Mouse (Mus musculus) adrenal gland, postnatal 4 days (tissue): ENCODE results near the gene Ak5. TPM values are rescaled to one million over a fixed set of nuclear protein-coding genes. Genes with fewer than 3 reads are reported as not detected.
"Not testable (repeated sequence)": the region's sequence is repeated elsewhere in the genome, so short reads cannot be mapped to it uniquely, and the experiment has no call there.

Experiments used
- DNase-seq, 2 experiments: peaks; one replicate each; pipeline ENCODE4 v3.0.0; 2021 to 2022; ENCODE audit warnings: low spot score in 2 of 2, mixed read lengths in 2 of 2
- total RNA-seq, 2 experiments: library from RNA; stranded (reverse); gene quantifications; 2 replicates each; pipeline ENCODE4 v1.2.3; 2021

Ak5 gene
- total RNA-seq, 2 experiments from 2014 or later, result 4.6 to 5.2 TPM

DNA sequence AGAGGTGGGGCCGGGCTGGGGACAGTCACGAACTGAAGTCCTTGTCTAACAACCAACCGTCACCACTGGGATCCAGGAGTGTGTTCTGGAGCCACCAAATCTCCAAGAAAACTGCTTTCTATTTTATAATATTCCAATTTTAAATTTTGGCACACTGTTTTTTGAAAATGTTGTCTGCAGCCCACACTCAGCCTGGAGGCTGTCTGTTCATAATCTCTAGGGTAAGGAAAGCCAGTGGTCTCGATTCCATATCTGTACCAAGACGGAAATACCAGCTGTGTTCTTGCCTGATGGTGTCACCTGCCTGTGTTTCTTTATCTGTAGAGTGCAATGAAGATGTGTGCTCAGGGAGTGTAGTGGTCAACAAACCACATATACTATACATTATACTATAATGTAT is 23.6 kb downstream of the Ak5 start:
- DNase-seq, result no peak

DNA sequence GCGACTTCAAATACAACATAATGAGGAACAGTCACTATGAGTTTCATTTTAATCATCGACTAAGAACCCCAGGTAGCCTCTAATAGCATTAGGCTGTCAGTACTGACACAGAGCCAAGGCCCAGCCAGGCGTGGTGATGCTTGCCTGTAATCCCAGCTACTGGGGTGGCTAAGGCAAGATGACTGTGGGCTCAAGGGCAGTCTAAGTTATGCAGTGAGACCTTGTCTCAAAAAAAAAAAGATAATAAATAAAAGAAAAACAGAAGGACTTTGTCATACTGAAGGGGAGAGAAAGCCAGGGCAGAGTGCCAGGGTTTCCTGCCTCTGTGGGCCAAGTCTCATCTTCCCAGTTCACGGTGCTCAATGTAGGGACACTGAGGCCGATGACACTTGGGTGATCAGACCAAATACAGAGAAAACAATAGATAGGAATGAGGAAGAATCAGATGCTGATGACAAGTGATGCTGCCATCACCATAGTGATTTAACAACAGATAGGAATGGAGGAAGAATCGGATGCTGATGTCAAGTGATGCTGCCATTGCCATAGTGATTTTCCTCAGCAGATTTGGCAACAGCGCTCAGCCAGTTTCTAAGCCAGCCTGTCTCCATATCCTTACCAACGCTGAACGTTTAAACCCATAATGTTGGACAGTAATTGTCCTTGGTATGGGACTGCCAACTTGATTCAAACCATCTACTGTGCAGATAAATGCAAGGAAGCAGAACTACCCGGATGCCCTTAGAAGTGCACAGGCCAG is 42.9 kb downstream of the Ak5 start:
- no peak for DNase-seq

DNA sequence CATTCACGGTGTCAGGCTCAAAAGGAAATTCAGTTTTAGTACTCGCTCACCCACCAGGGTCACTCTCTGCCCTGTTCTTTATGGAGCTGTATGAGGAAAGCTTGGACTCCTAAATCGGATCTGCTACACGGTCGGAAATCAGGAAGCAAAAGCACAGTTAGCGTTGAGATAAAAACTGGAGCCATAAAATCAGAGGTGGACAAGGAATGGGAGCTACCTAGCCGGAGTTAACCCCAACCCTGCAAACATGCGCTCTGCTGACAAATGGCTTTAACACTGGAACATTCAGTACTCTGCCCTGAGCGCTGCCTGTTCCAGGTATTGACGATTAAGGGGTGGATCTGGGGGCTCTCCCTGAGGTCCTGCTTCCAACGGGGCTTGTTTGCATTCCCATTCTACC is 47.6 kb downstream of the Ak5 start:
- DNase-seq, result no peak

DNA sequence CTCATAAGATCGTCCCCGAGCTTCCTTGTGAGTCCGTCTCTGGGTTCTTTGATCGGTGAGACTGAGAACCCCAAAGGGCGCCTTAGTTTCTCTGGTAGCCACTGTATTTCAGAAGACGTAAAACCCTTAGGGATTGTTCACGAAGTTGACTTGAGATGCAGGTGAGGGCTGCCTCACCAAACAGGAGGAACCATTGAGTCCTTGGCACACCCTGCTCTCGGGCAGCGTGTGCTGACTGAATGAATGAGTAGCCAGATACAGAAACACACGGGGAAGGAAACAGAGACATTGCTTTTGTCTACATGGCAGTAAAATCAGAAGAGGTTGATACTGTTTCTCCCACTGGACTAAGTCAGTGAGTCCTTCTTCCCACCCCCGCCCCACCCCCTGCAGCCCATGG is 48.1 kb downstream of the Ak5 start:
- DNase-seq, result no peak

DNA sequence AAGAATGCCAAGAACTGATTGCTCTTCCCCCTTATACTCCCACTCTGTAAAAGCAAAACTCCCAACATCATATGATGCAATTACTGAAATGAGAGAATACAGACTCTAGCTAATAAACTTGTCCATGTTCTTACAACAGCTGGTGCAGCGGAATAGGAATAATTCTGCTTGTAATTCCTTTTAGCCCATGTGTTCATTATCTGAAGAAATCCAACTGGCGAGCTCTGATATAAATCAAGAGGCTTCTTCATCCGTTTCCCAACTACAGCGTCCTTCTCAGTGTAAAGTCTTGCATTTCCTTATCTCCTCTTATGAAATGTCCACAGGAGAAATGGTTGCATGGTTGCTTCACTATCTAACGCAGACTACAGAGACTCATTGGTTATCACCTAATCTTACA is 59.1 kb downstream of the Ak5 start:
- no peak for DNase-seq

DNA sequence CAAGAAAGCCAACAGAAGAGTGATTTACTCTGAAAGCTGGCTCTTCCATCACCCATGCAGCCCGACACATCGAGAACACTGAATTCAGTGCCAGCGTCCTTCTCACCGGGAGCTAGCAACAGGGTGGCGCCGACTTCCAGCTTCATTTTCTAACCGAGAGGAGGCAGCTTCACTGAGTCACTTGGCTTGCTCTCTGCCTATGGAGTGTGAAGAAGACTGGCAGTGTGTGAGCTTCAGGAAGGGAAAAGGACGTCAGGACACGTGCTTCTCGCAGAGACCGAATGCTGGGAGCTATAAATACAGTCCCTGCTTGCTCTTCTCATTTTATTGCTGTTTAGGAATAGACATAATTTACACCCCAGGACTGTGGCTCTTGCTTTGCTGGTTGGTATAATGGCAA is 62.3 kb downstream of the Ak5 start:
- DNase-seq, result no peak

DNA sequence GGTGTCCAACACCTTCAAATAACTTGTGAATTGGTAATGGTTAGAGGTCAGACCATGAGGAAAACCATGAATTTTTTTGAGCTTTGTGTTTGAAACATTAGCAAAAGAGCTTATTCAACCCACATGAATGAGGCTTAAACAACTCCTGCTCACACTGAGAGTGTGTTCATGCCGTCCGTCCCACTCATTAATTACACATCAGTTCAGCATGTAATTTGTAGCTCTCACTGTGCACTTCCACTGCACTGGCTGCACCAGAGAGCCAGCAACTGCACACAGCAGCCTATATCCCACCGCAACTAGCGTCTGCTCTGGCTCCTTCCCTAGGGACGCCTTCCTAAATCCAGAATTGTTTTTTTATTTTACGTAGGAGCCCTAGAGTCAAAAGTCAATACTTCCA is 68.5 kb downstream of the Ak5 start:
- DNase-seq, result no peak

DNA sequence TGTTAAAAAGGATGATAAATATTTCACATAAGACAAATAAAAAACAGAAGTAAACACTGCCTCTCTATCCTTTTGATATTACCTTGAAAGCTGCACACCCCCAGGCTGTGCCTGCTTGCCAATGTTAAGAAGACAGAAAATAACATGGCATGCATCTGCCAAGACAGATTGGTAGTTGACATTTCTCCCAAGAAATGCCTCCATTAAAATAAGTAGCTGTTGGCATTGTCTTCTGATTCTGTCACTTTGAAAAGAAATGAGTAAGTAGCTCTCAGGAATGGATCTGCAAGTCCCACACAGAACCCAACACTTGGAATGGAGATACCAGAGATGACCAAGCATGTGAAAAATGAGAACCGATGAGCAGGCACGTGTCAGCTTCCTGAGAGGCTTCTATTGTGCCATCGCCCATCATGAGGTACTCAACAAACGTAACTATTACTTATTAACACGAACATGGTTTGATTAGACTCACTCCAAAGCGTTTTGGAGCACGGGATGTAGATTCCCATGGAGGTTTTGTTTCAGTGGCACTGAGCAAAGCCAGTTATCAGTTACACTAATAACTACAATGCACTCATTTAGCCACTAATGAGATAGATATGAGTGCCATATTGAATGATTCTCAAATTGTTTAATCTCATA is 71.6 kb downstream of the Ak5 start:
- no peak for DNase-seq

DNA sequence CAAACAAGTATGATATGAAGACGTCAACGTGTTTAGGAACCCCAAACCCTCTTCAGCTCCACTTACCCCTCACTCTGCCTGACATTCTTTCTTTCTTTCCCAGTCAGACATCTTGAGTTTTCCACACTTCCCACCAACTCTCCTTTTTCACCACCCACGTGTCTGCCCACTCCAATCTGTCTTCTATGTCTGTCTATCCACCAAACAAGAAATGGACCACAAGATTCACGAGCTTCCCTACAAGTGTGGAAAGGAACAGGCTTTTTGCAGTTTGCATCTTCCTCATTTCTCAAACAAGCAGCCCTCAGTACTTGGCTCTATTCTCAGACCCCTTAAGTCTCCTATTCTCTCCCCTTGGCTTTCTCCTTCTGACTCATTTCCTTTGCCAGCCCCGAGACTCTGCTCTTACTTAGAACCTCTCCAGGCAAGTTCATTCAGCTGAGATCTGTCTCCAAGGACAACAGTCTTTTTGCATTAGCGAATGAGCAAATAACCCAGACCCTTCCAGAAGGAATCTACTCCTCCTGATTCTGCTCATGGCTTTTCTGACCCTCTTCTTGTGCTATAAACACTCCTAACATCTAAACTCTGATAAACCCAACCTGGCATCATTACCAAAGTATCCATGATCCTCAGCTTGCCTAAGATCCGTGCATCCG is 75.3 kb downstream of the Ak5 start:
- DNase-seq, result no peak

DNA sequence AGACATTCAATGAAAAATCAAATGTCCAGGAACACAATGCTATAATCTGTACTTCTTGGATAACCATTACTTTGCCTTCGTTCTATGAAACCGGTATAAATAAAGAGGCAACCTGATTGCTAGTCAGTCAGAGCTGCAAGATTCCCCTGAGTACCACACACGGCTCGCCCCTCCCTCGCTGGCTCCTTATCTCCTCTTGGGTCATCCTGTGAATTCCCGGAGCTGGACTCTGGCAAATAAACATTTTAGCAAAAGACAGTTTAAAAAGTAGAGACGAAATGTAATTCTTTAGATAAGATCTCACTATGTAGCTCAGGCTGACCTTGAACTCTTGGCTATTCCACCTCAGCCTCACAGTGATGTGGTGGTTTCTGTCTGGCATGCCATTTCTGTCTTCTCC is 77.7 kb downstream of the Ak5 start:
- no peak for DNase-seq

DNA sequence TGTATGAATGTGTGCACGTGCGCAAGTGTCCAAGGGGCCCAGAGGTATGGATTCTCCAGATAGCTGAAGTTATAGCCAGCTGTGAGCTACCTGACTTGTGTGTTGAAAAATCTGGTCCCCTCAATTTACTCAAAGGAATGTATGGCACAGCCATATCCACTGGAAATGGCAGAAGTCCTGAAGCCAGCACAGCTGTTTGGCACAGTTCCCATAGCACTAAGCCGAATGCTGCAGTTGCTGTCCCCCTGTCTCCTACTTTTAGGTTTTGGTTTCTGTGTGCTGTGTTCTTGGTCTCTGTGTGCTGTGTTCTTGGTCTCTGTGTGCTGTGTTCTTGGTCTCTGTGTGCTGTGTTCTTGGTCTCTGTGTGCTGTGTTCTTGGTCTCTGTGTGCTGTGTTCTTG is 79.1 kb downstream of the Ak5 start:
- not testable (repeated sequence) for DNase-seq

DNA sequence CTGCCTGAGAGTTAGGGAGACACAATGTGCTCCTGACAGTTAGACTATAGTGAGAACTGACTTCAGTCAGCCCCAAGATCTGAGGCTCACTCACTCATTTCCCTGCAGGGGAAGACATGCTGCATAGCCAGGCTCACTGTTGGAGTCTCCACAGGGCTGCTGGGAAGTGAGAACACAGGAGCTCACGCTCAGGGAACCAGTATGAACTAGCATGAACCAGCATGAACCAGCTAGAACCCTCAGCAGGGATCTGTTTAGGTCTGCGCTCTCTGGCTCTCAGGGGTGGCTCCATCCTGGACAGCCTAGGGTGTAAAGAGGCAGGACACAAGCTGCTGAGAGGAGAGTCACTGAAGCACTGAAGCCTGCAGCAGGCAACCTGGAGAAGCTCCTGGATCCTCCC is 81.2 kb downstream of the Ak5 start:
- DNase-seq, result no peak

DNA sequence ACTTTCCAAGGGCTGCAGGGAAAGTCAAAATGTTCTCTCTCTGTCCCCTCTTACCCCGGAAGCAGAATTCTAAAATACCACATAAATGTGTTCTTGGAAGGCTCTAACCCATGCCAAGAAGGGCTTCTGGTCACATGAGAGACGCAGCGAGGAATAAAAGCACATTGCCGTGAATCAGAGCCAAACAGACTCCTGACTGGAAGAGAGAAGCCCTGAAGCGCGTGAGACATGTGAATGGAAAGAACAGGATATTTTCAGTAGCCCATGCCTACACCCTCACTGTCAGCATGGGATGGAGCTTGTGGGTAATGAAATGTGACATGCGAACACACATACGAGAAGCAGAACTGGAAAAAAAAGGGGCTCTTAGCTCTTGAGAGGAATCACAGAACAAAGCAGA is 82.0 kb downstream of the Ak5 start:
- no peak for DNase-seq

DNA sequence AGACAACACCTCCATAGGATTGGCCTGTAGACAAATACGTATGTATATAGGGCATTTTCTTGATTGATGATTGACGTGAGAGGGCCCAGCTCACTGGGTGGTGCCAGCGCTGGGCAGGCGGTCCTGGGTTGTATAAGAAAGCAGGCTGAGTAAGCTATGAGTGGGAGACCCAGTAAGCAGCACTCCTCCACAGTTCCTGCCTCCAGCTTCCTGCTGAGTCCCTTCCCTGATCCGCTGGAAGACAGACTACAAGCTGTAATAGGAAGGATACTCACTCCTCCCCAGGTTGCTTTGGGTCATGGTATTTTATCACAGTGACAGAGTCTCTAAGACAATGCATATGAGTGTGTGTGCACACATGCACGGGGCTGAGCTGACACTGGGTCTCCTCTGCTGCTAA is 82.6 kb downstream of the Ak5 start:
- no peak for DNase-seq

DNA sequence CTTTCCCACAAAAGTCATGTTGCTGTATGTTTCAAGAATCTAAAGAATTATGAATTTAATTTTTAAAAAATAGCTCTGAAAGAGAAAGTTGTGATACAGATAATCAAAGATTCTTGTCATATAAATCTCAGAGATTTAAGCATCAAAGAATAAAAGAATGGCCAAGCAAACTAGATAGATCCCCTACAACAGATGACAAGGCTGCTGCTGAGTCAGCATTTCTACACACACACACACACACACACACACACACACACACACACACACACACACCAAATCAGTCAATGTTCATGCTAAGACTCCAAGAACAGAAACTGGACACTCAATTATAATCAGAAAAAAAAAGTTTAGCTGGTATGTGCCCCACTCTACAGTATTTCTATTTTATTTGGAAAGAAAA is 85.1 kb downstream of the Ak5 start:
- DNase-seq, result no peak

DNA sequence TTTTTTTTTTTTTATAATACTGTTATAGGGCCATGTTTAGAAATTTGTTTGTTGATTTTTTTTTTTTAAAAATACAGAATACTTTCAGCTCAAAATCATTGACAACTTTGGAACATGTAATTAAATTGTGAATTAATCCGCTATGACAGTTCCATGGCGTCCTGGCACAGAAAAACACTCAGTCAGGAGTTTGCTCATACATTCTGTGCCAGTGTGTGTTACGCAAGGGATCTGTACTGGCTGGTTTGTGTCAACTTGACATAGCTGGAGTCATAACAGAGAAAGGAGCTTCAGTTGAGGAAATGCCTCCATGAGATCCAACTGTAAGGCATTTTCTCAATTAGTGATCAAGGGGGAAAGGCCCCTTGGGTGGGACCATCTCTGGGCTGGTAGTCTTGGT is 86.3 kb downstream of the Ak5 start:
- DNase-seq, result not testable (repeated sequence)

DNA sequence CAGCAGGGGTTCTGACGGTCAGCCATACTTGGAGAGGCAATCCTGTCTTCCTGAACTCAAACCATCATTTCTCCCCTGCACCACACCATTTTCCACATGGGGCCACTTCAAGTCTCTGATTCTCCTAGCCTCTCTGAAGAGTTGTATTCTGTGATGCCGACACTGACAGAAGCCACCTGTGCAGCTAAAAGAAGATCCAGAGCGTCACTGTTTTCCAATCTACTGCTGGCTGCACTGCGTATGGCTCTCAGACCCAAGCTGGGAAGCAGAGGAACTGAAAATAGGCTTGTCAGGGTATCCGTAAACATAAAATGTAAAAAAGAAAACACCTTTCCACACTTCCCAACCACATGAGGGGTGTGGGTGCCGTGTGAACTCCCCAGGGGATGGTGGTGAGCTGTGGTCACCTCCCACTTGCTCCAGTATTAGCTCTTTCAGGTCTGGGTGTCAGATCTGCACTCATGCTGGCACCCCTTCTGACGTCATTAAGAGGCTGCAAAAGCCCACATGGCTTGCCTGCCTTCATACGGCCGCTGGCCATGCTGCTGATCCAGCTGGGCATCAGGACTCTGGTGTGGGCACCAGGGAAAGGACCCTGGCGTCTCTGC is 88.1 kb downstream of the Ak5 start:
- DNase-seq, result no peak

DNA sequence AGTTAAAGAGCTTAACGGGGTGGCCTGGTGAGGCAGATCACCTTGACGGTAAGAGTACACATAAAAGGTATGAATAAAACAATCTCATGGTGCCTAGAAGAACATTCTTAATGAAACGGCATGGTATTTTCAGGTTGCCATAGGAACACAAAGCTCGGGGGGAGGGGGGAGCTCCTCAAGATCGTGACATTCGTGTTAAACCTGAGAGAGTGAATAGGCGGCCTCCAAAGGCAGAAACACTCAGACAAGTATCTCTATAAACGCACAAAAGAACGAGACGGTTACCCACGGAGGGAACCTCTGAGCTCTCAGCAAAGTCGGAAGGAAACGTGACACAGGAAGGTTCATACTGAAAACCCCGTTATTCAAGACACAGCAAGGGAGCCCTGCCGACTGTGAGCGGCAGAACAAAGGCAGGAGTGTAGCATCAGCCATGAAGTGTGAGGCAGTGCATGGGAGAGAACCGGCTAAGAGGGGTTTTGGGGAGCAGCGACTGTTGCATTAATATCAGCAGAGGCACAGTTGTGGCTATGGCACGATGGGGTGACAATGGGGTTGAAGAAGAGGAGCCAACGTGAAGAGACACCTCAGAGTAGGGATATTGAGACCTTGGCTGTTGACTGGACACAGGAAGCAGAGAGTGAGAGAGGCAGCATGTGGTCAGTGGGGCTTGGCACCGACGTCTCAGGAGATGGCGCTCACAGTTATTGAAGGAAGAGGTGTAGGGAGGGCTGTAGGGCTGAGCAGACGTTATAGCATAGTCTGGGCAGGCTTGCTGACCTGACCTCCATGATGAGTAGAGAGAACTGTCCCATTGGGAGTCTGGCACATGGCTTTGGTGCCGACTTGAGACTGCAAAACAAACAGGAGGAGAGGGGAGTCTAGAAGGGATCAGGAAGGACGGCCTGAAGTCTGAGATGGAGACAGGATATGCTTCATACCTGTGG is 89.6 kb downstream of the Ak5 start:
- no peak for DNase-seq

DNA sequence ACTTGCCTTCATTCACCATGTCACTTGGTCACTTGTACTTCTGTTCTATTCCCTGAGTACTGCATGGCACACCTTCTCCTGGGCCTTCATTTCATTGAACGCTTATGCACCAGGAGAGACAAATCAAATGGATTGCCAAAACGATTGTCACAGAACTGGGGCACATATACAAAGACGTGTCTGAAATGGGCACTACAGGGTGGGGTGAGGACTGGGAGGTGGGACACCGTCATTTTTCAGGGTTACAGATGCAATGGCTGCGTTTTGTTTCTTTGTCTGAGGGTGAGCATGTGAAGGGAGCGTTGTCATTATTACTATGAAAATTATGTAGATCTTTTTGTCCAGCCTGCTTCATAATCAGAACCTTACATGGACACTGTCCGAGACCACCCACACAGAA is 90.4 kb downstream of the Ak5 start:
- DNase-seq, result no peak

DNA sequence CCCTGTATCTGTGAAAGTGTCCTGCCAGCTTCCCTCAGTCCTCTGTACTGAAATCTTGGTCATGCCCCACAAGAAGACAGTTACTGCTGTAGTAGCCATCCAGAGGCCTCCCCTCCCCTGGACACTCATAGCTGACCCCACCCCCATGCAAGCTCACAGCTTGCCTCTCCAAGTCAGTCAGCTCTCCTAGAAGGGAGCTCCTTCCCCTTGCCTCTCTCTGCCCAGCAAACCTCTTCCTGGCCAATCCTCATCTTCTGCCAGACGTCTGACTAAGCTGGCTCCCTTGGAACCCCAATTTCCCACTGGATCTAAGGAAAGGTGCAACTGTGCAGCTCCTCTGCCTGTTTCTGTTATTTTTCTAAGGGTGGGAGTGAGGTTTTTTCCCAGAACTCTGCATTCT is 90.9 kb downstream of the Ak5 start:
- no peak for DNase-seq

DNA sequence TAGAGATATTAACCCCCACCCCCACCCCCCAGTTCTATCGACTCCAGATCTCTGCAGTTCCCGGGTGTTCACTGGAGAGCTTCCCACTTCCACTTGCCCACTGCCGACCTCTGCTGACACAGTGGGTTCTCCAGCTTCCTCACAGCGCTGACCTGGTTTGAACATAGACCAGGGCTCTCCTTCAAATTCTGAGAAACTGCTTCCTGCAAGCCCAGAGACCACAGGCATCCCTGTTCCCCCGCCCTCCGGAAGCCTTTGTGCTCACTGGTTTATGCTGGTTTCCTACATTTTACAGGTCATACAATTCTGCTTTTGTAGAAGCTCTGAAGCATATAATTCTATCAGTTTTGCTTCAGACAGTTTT is 98.9 kb downstream of the Ak5 start:
- DNase-seq, result no peak
